Mouse (Mus musculus) midbrain, embryonic 12.5 days (tissue): Measurements from ENCODE around the gene Akap5. TPM values are rescaled to one million over a fixed set of nuclear protein-coding genes. Genes with fewer than 3 reads are reported as not detected.
A peak's percentile ranks its signal among the peaks of the same experiment; 100 is the strongest.

Experiments used
- ATAC-seq: fragments of 200-750 bp; cut with Nextera tagmentation; 2 replicates; pipeline ENCODE4 v1.8.0; 2017; ENCODE audit warnings: low read depth, moderate TSS enrichment, moderate library complexity; ENCODE audit not compliant: low FRiP score
- H3K27ac ChIP-seq: fragments of 300-500 bp; sonication (generic); replicated peaks from 2 replicates; pipeline ENCODE4 v1.5.1; 2016; ENCODE audit warnings: mild to moderate bottlenecking
- H3K27me3 ChIP-seq: fragments of 300-500 bp; sonication (generic); 2 replicates; pipeline ENCODE4 v1.6.1; 2016; ENCODE audit warnings: mild to moderate bottlenecking
- H3K36me3 ChIP-seq: fragments of 300-500 bp; sonication (generic); 2 replicates; pipeline ENCODE4 v1.6.1; 2016
- H3K4me1 ChIP-seq: fragments of 300-500 bp; sonication (generic); 2 replicates; pipeline ENCODE4 v1.6.1; 2016
- H3K4me2 ChIP-seq: fragments of 300-500 bp; sonication (generic); replicated peaks from 2 replicates; pipeline ENCODE4 v1.6.1; 2016; ENCODE audit warnings: mild to moderate bottlenecking, moderate library complexity
- H3K4me3 ChIP-seq: fragments of 300-500 bp; sonication (generic); 2 replicates; pipeline ENCODE4 v1.5.1; 2016; ENCODE audit warnings: mild to moderate bottlenecking
- H3K9ac ChIP-seq: fragments of 300-500 bp; sonication (generic); replicated peaks from 2 replicates; pipeline ENCODE4 v1.6.1; 2016; ENCODE audit warnings: mild to moderate bottlenecking, moderate library complexity
- H3K9me3 ChIP-seq: fragments of 300-500 bp; sonication (generic); 2 replicates; pipeline ENCODE4 v1.6.1; 2016; ENCODE audit warnings: mild to moderate bottlenecking
- WGBS: fragments of 180-500 bp; shearing (Covaris S2); methylation state at CpG from one replicate; pipeline ENCODE4 v1.1.7; 2016; 5-methylcytosine and 5-hydroxymethylcytosine counted together
- polyA plus RNA-seq: library from polyadenylated mRNA; unstranded; fragments of >200 nt; fragmentation: Nextera tagmentation; extraction: Ambion mirVana; gene quantifications from 2 replicates; pipeline ENCODE4 v1.2.1, GENCODE M21; 2016

Gene Akap5
- polyA plus RNA-seq, 1 experiment from 2014 or later: 6.2 TPM

- Histone ChIP-seq H3K4me1 (no peaks in the 10 kb centered on the region), H3K9me3 (no peaks in the 10 kb centered on the region), H3K9ac (no peak overlapping the region), H3K4me3 (no peak overlapping the region), H3K27me3 (no peaks in the 10 kb centered on the region), H3K36me3 (peaks cover 49% of the 10 kb centered on the region), H3K4me2 (no peak overlapping the region), H3K27ac (no peak overlapping the region)
- ATAC-seq: no peak
- WGBS: 88% methylated on average over 5 of the region's 5 CpGs
These were observed 26.9 kb upstream of the Akap5 start for GRCm38 (mm10) chr12:76297830-76298229.

GRCm38 (mm10) chr12:76299361-76299906, 25.3 kb upstream of the Akap5 start:
- Histone ChIP-seq H3K9me3 (no peaks in the 10 kb centered on the region), H3K4me2 (no peak overlapping the region), H3K36me3 (peaks cover 60% of the 10 kb centered on the region), H3K27ac (no peak overlapping the region), H3K4me1 (no peaks in the 10 kb centered on the region), H3K27me3 (no peaks in the 10 kb centered on the region), H3K4me3 (no peak overlapping the region), H3K9ac (no peak overlapping the region)
- WGBS: 96% methylated on average over 9 of the region's 9 CpGs
- ATAC-seq: no peak

- 91% methylated on average over 10 of the region's 10 CpGs for WGBS
- H3K9me3 ChIP-seq: no peaks in the 10 kb centered on the region
- no peak overlapping the region for H3K9ac ChIP-seq
- no peaks in the 10 kb centered on the region for H3K4me1 ChIP-seq
- H3K4me2 ChIP-seq: no peak overlapping the region
- ATAC-seq: no peak
- no peaks in the 10 kb centered on the region for H3K27me3 ChIP-seq
- no peak overlapping the region for H3K27ac ChIP-seq
- no peak overlapping the region for H3K4me3 ChIP-seq
- H3K36me3 ChIP-seq: peaks cover 55% of the 10 kb centered on the region
These were observed 24.3 kb upstream of the Akap5 start for GRCm38 (mm10) chr12:76300367-76300766.

- peaks cover 9% of the 10 kb centered on the region for H3K4me1 ChIP-seq
- no peak overlapping the region for H3K27ac ChIP-seq
- H3K9ac ChIP-seq: no peak overlapping the region
- ATAC-seq: no peak
- no peaks in the 10 kb centered on the region for H3K27me3 ChIP-seq
- no peaks in the 10 kb centered on the region for H3K9me3 ChIP-seq
- no peak overlapping the region for H3K4me2 ChIP-seq
- H3K4me3 ChIP-seq: no peak overlapping the region
- WGBS: 96% methylated on average over 11 of the region's 11 CpGs
- H3K36me3 ChIP-seq: peaks cover 34% of the 10 kb centered on the region
These were observed 21.2 kb upstream of the Akap5 start for GRCm38 (mm10) chr12:76303474-76303873.

- Histone ChIP-seq H3K4me1 (peaks cover 9% of the 10 kb centered on the region), H3K4me2 (no peak overlapping the region), H3K27me3 (no peaks in the 10 kb centered on the region), H3K36me3 (peaks cover 28% of the 10 kb centered on the region), H3K4me3 (no peak overlapping the region), H3K9ac (no peak overlapping the region), H3K9me3 (no peaks in the 10 kb centered on the region), H3K27ac (no peak overlapping the region)
- ATAC-seq: no peak
- WGBS: 75% methylated on average over 4 of the region's 4 CpGs
These were observed 20.5 kb upstream of the Akap5 start for GRCm38 (mm10) chr12:76304199-76304598.

- ATAC-seq: no peak
- Histone ChIP-seq H3K27ac (no peak overlapping the region), H3K9ac (no peak overlapping the region), H3K4me2 (no peak overlapping the region), H3K36me3 (peaks cover 25% of the 10 kb centered on the region), H3K4me1 (peaks cover 9% of the 10 kb centered on the region), H3K9me3 (no peaks in the 10 kb centered on the region), H3K4me3 (no peak overlapping the region), H3K27me3 (no peaks in the 10 kb centered on the region)
- WGBS: 92% methylated on average over 8 of the region's 8 CpGs
These were observed 19.6 kb upstream of the Akap5 start for GRCm38 (mm10) chr12:76305107-76305506.

GRCm38 (mm10) chr12:76306852-76307561, 17.7 kb upstream of the Akap5 start:
- H3K27me3 ChIP-seq: no peaks in the 10 kb centered on the region
- H3K36me3 ChIP-seq: peaks cover 20% of the 10 kb centered on the region
- H3K9me3 ChIP-seq: no peaks in the 10 kb centered on the region
- no peak overlapping the region for H3K4me3 ChIP-seq
- 80% methylated on average over 9 of the region's 9 CpGs for WGBS
- no peak overlapping the region for H3K27ac ChIP-seq
- no peak overlapping the region for H3K9ac ChIP-seq
- H3K4me1 ChIP-seq: peaks cover 9% of the 10 kb centered on the region
- H3K4me2 ChIP-seq: no peak overlapping the region
- no peak for ATAC-seq

- no peaks in the 10 kb centered on the region for H3K27me3 ChIP-seq
- no peaks in the 10 kb centered on the region for H3K9me3 ChIP-seq
- WGBS: 53% methylated on average over 9 of the region's 9 CpGs
- H3K27ac ChIP-seq: peak overlapping the region; percentile 42; the same call in 1 of the 2 replicates
- H3K36me3 ChIP-seq: peaks cover 25% of the 10 kb centered on the region
- H3K4me2 ChIP-seq: no peak overlapping the region
- H3K9ac ChIP-seq: no peak overlapping the region
- no peak for ATAC-seq
- H3K4me1 ChIP-seq: peaks cover 9% of the 10 kb centered on the region
- H3K4me3 ChIP-seq: no peak overlapping the region
These were observed 16.7 kb upstream of the Akap5 start for GRCm38 (mm10) chr12:76307964-76308363.

- H3K27ac ChIP-seq: peak overlapping the region; percentile 42; the same call in 1 of the 2 replicates
- WGBS: 85% methylated on average over 5 of the region's 5 CpGs
- H3K36me3 ChIP-seq: peaks cover 21% of the 10 kb centered on the region
- peaks cover 9% of the 10 kb centered on the region for H3K4me1 ChIP-seq
- no peak overlapping the region for H3K9ac ChIP-seq
- H3K4me3 ChIP-seq: no peak overlapping the region
- no peak overlapping the region for H3K4me2 ChIP-seq
- no peak for ATAC-seq
- no peaks in the 10 kb centered on the region for H3K9me3 ChIP-seq
- no peaks in the 10 kb centered on the region for H3K27me3 ChIP-seq
These were observed 16.3 kb upstream of the Akap5 start for GRCm38 (mm10) chr12:76308436-76308835.

- H3K27me3 ChIP-seq: no peaks in the 10 kb centered on the region
- H3K4me2 ChIP-seq: no peak overlapping the region
- H3K4me3 ChIP-seq: no peak overlapping the region
- no peaks in the 10 kb centered on the region for H3K9me3 ChIP-seq
- H3K27ac ChIP-seq: no peak overlapping the region
- peaks cover 20% of the 10 kb centered on the region; the same call in 1 of the 2 replicates for H3K36me3 ChIP-seq
- H3K4me1 ChIP-seq: peaks cover 9% of the 10 kb centered on the region
- WGBS: 89% methylated on average over 6 of the region's 6 CpGs
- ATAC-seq: no peak
- no peak overlapping the region for H3K9ac ChIP-seq
These were observed 14.7 kb upstream of the Akap5 start for GRCm38 (mm10) chr12:76310007-76310406.

GRCm38 (mm10) chr12:76310633-76311032, 14.1 kb upstream of the Akap5 start:
- peaks cover 9% of the 10 kb centered on the region for H3K4me1 ChIP-seq

GRCm38 (mm10) chr12:76311227-76311626, 13.5 kb upstream of the Akap5 start:
- ATAC-seq: no peak
- Histone ChIP-seq H3K9ac (no peak overlapping the region), H3K4me2 (no peak overlapping the region), H3K27ac (no peak overlapping the region), H3K4me1 (peaks cover 9% of the 10 kb centered on the region), H3K36me3 (peaks cover 27% of the 10 kb centered on the region; the same call in 1 of the 2 replicates), H3K4me3 (no peak overlapping the region), H3K27me3 (no peaks in the 10 kb centered on the region), H3K9me3 (no peaks in the 10 kb centered on the region)
- 92% methylated on average over 9 of the region's 9 CpGs for WGBS

More at GRCm38 (mm10) chr12:76310633-76311032, 14.1 kb upstream of the Akap5 start:
- H3K4me3 ChIP-seq: no peak overlapping the region
- ATAC-seq: no peak
- H3K27me3 ChIP-seq: no peaks in the 10 kb centered on the region
- no peak overlapping the region for H3K4me2 ChIP-seq
- H3K9ac ChIP-seq: no peak overlapping the region
- WGBS: 76% methylated on average over 6 of the region's 6 CpGs
- H3K27ac ChIP-seq: no peak overlapping the region
- H3K9me3 ChIP-seq: no peaks in the 10 kb centered on the region
- peaks cover 26% of the 10 kb centered on the region; the same call in 1 of the 2 replicates for H3K36me3 ChIP-seq
